Mouse (Mus musculus) heart, embryonic 15.5 days (tissue): ENCODE measurements at regions not wholly inside any gene's neighbourhood (a gene's known extent, or its start where the extent isn't known, plus 50 kb on each side); places are given as distances from the start of the nearest gene placed in this dataset.

Source experiments
- ATAC-seq: fragments of 200-750 bp; cut with Nextera tagmentation; replicated peaks from 2 replicates; pipeline ENCODE4 v1.8.0; 2017; ENCODE audit warnings: low read depth, moderate TSS enrichment; ENCODE audit not compliant: insufficient number of reproducible peaks, insufficient read depth, low FRiP score
- H3K27ac ChIP-seq: fragments of 300-500 bp; sonication (generic); 2 replicates; pipeline ENCODE4 v1.5.1; 2015; ENCODE audit warnings: mild to moderate bottlenecking, inconsistent platforms
- H3K27me3 ChIP-seq: fragments of 300-500 bp; sonication (generic); 2 replicates; pipeline ENCODE4 v1.6.1; 2015; ENCODE audit warnings: inconsistent platforms
- H3K36me3 ChIP-seq: fragments of 300-500 bp; sonication (generic); 2 replicates; pipeline ENCODE4 v1.6.1; 2015; ENCODE audit warnings: mild to moderate bottlenecking, inconsistent platforms
- H3K4me1 ChIP-seq: fragments of 300-500 bp; sonication (generic); replicated peaks from 2 replicates; pipeline ENCODE4 v1.6.1; 2015; ENCODE audit warnings: inconsistent platforms
- H3K4me2 ChIP-seq: fragments of 300-500 bp; sonication (generic); 2 replicates; pipeline ENCODE4 v1.6.1; 2015; ENCODE audit warnings: inconsistent platforms, mild to moderate bottlenecking, moderate library complexity
- H3K4me3 ChIP-seq: fragments of 300-500 bp; sonication (generic); 2 replicates; pipeline ENCODE4 v1.5.1; 2015; ENCODE audit warnings: mild to moderate bottlenecking, inconsistent platforms
- H3K9ac ChIP-seq: fragments of 300-500 bp; sonication (generic); 2 replicates; pipeline ENCODE4 v1.6.1; 2015; ENCODE audit warnings: mild to moderate bottlenecking, inconsistent platforms
- H3K9me3 ChIP-seq: fragments of 300-500 bp; sonication (generic); replicated peaks from 2 replicates; pipeline ENCODE4 v1.6.1; 2016; ENCODE audit warnings: inconsistent platforms
- WGBS: fragments of 180-500 bp; shearing (Covaris S2); methylation state at CpG from one replicate; pipeline ENCODE4 v1.1.7; 2015; ENCODE audit warnings: mixed read lengths; 5-methylcytosine and 5-hydroxymethylcytosine counted together

- H3K9me3 ChIP-seq: no peaks in the 10 kb centered on the region
- ATAC-seq: no peak
- H3K9ac ChIP-seq: no peak overlapping the region
- no peaks in the 10 kb centered on the region for H3K36me3 ChIP-seq
- 66% methylated on average over 6 of the region's 6 CpGs for WGBS
- H3K4me2 ChIP-seq: no peak overlapping the region
- H3K4me1 ChIP-seq: no peaks in the 10 kb centered on the region; the same call in 1 of the 2 replicates
- 0 out of 2 replicates have a peak, but pooled peaks cover 3% of the 10 kb centered on the region for H3K27me3 ChIP-seq
- H3K27ac ChIP-seq: no peak overlapping the region
- no peak overlapping the region for H3K4me3 ChIP-seq
These were observed 147.2 kb downstream of the Dact1 start for GRCm38 (mm10) chr12:71456900-71457299.

DNA sequence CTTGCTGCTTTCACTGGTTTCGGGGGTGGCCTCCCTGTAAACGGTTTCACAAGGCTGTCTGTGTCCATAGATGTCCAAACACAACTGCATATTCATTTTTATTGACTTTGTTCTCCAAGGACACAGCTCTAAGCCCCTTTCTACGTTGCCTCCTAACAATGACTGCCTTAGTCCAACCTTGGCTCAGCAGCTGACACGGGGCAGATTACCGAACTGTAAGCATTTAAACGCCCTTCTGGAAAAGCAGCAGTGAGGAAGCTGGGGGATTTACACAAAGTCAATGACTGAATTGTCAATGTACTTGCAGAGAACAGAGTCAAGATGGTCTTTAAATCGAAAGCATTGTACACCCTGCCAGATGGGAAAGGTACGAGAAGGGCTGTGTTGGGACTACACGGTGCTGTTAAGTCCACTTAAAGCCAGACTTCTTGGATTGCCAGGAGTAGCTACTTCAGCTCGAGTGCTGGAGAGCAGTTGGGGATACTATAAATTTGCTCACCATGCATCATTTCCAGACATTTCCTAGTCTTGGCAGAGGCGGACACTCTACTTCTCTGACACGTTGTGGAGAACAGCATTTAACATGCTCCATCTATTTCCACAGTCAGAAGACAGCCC lies 149.0 kb downstream of the Dact1 start:
- Histone ChIP-seq H3K4me2 (no peak overlapping the region), H3K9me3 (no peaks in the 10 kb centered on the region), H3K27ac (peak overlapping the region; percentile 21; the same call in 1 of the 2 replicates), H3K27me3 (0 out of 2 replicates have a peak, but pooled peaks cover 3% of the 10 kb centered on the region), H3K36me3 (no peaks in the 10 kb centered on the region), H3K9ac (no peak overlapping the region), H3K4me3 (no peak overlapping the region), H3K4me1 (no peaks in the 10 kb centered on the region; the same call in 1 of the 2 replicates)
- ATAC-seq: no peak
- WGBS: 61% methylated on average over 12 of the region's 12 CpGs

GRCm38 (mm10) chr12:71460643-71461042 lies 151.0 kb downstream of the Dact1 start:
- H3K27ac ChIP-seq: no peak overlapping the region
- 69% methylated on average over 6 of the region's 6 CpGs for WGBS
- H3K9me3 ChIP-seq: no peaks in the 10 kb centered on the region
- H3K4me3 ChIP-seq: no peak overlapping the region
- no peak for ATAC-seq
- H3K4me1 ChIP-seq: no peaks in the 10 kb centered on the region; the same call in 1 of the 2 replicates
- no peak overlapping the region for H3K9ac ChIP-seq
- no peaks in the 10 kb centered on the region for H3K36me3 ChIP-seq
- 0 out of 2 replicates have a peak, but pooled peaks cover 3% of the 10 kb centered on the region for H3K27me3 ChIP-seq
- H3K4me2 ChIP-seq: no peak overlapping the region

GRCm38 (mm10) chr12:71467820-71468219 lies 158.1 kb downstream of the Dact1 start:
- Histone ChIP-seq H3K27ac (no peak overlapping the region), H3K4me1 (peaks cover 17% of the 10 kb centered on the region), H3K9me3 (no peaks in the 10 kb centered on the region), H3K4me3 (no peak overlapping the region), H3K27me3 (peaks cover 9% of the 10 kb centered on the region; the same call in 1 of the 2 replicates), H3K36me3 (no peaks in the 10 kb centered on the region), H3K9ac (no peak overlapping the region), H3K4me2 (no peak overlapping the region)
- ATAC-seq: no peak
- 76% methylated on average over 7 of the region's 7 CpGs for WGBS

DNA sequence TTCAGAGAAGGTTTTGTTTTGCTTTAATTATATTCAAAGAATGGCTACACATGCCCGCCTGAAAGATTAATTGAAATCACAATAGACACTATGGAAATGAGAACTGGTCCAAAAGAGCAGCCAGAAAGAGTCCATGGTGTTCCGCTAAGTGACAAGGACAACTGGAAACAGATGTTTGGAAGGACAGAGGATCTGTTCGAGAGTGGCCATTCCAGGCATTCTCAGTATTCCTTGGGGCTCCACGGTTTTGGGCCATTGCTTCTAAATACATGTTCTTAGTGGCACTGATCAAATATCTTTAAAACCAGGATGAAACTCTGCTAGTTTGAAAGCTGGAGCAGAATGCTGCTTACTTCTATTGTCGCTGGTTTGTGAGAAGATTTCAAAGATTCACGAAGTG lies 158.6 kb downstream of the Dact1 start:
- Histone ChIP-seq H3K36me3 (no peaks in the 10 kb centered on the region), H3K27me3 (peaks cover 9% of the 10 kb centered on the region; the same call in 1 of the 2 replicates), H3K9me3 (no peaks in the 10 kb centered on the region), H3K4me3 (no peak overlapping the region), H3K4me2 (no peak overlapping the region), H3K4me1 (peaks cover 17% of the 10 kb centered on the region), H3K27ac (no peak overlapping the region), H3K9ac (no peak overlapping the region)
- ATAC-seq: no peak
- 56% methylated on average over 6 of the region's 6 CpGs for WGBS

DNA sequence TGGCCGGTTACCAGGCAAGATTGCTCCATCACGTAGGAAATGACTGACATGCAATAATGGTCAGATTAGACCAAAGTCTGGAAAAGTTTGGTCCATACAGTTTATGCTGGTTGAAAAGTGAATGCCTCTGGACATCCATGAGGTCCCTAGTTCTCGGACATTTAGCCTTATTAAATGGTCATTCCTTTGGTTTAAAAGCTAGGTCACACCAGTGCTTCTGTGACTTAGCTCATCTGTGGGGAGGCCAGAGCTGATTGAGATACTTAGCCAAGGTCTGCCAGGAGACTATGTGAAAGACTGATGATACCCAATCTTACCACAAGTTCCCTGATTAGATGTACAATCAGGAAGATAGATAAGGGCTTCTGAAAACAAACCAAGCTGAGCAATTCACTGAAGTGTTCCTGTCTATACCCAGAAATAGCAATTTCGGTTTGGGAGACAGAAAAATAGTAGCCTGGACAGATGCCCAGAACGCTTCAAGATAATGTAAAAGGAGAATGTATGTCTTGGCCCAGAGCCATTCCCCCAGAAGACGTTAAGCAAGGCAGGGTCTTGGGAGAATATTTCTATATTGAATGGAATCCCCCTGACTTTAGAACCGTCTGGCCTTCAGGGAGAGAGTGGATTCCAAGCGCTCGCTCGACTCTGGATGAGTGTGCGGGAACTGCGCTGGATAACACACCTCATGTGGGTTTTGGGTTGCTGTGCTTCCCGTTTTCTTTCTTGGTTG lies 161.5 kb downstream of the Dact1 start:
- Histone ChIP-seq H3K27me3 (peaks cover 9% of the 10 kb centered on the region), H3K9me3 (no peaks in the 10 kb centered on the region), H3K27ac (peak overlapping the region; percentile 42), H3K4me2 (no peak overlapping the region), H3K4me3 (no peak overlapping the region), H3K36me3 (no peaks in the 10 kb centered on the region), H3K4me1 (peaks cover 24% of the 10 kb centered on the region), H3K9ac (no peak overlapping the region)
- 41% methylated on average over 13 of the region's 13 CpGs for WGBS
- peak; percentile 37; the same call in 1 of the 2 replicates for ATAC-seq

- 56% methylated on average over 4 of the region's 4 CpGs for WGBS
- Histone ChIP-seq H3K4me3 (no peak overlapping the region), H3K9ac (no peak overlapping the region), H3K4me2 (no peak overlapping the region), H3K27me3 (peaks cover 6% of the 10 kb centered on the region), H3K27ac (peak overlapping the region; percentile 42; the same call in 1 of the 2 replicates), H3K36me3 (no peaks in the 10 kb centered on the region), H3K9me3 (no peaks in the 10 kb centered on the region), H3K4me1 (peaks cover 28% of the 10 kb centered on the region)
- no peak for ATAC-seq
These were observed 162.0 kb downstream of the Dact1 start for GRCm38 (mm10) chr12:71471720-71472119.

GRCm38 (mm10) chr12:71476238-71476637 lies 166.6 kb downstream of the Dact1 start:
- Histone ChIP-seq H3K4me3 (no peak overlapping the region), H3K27me3 (no peaks in the 10 kb centered on the region; the same call in 1 of the 2 replicates), H3K9me3 (no peaks in the 10 kb centered on the region), H3K36me3 (no peaks in the 10 kb centered on the region), H3K27ac (0 out of 2 replicates have a peak overlapping the region, but pooled peaks have one; percentile 2), H3K4me1 (peaks cover 39% of the 10 kb centered on the region), H3K9ac (no peak overlapping the region), H3K4me2 (no peak overlapping the region)
- ATAC-seq: no peak
- WGBS: 39% methylated on average over 4 of the region's 4 CpGs

DNA sequence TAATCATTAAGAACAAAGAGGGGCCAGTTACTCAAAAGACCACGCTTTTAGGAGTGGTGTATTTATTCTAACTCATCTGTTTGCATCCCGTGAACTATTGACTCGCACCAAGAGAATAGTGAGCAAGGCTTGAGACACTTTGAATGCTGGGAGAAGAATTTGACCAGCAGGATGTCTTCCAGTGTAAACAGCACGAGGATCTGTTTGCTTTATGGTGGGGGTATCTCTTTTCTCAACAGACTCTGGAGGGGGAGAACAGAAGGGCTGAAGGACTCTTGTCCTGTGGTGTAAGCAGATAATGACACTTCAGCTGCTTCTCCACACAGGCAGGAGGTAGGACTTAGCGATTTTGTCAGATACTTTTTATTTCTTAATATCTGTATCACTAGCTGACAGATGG lies 168.0 kb downstream of the Dact1 start:
- Histone ChIP-seq H3K9me3 (no peaks in the 10 kb centered on the region), H3K4me3 (no peak overlapping the region), H3K9ac (no peak overlapping the region), H3K4me1 (peaks cover 39% of the 10 kb centered on the region), H3K36me3 (no peaks in the 10 kb centered on the region), H3K27ac (no peak overlapping the region), H3K4me2 (no peak overlapping the region), H3K27me3 (no peaks in the 10 kb centered on the region; the same call in 1 of the 2 replicates)
- ATAC-seq: no peak
- 54% methylated on average over 5 of the region's 5 CpGs for WGBS

DNA sequence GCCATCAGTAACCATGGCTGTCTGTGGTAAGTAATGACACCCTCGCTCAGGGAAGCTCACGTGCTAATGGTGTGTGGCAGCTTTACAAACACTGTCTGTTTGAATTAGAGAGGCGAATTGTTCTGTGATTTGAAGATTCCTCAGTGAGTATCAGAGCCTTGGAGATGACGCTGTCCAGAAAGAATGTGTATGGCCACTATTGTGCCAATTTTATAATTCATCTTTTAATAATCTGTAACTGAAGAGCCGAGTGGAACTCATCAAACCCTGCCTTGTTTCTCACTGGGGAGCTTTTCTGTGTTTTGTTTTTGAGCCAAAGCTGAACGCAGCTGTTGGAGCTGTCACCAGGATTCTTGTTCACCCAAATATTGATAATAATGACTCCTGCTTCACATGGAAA lies 171.7 kb downstream of the Dact1 start:
- peaks cover 35% of the 10 kb centered on the region for H3K4me1 ChIP-seq
- H3K9me3 ChIP-seq: no peaks in the 10 kb centered on the region
- H3K4me2 ChIP-seq: no peak overlapping the region
- 52% methylated on average over 6 of the region's 6 CpGs for WGBS
- peak overlapping the region; percentile 61 for H3K27ac ChIP-seq
- H3K9ac ChIP-seq: no peak overlapping the region
- no peaks in the 10 kb centered on the region for H3K27me3 ChIP-seq
- no peaks in the 10 kb centered on the region for H3K36me3 ChIP-seq
- ATAC-seq: 0 out of 2 replicates have a peak, but pooled peaks have one; percentile 50
- no peak overlapping the region for H3K4me3 ChIP-seq

DNA sequence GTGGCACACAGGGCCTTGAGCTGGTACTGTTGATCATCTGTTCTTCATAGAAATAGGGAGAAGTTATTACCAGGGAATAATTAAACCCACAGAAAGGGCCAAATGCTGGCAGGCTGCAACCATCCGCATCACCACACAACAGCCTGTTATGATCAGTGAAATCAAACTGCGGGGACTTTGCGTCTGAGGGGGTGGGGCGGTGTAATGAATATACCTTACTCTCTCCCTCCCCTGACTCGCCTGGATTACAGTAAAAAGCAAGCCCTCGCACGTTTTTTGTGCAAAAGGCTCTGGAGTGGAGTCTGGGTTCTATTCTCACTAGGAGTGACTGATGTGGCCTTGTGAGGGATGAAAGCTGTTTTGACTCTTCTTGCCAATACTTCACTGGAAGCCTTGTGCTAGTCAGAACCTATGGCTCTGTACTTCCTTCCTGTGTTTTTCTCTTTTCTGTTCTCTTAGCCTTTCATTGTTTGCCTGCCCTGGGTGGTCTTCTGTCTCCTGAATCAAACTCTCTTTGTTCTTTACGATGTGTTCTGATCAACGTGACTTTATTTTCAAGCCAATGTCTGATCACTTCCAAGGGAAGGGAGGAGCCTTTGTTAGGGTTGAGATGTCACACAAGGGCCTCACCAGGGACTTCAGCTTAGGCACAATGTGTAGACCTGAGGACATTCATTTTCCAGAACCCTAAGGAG lies 172.4 kb downstream of the Dact1 start:
- no peaks in the 10 kb centered on the region for H3K27me3 ChIP-seq
- no peak overlapping the region for H3K9ac ChIP-seq
- no peaks in the 10 kb centered on the region for H3K36me3 ChIP-seq
- no peaks in the 10 kb centered on the region for H3K9me3 ChIP-seq
- H3K4me1 ChIP-seq: peaks cover 34% of the 10 kb centered on the region
- no peak overlapping the region for H3K4me2 ChIP-seq
- WGBS: 71% methylated on average over 9 of the region's 9 CpGs
- no peak for ATAC-seq
- H3K4me3 ChIP-seq: no peak overlapping the region
- peak overlapping the region; percentile 61 for H3K27ac ChIP-seq
